Mouse (Mus musculus): ENCODE results near the gene Ube2ql1. TPM values are rescaled to one million over a fixed set of nuclear protein-coding genes. Genes with fewer than 3 reads are reported as not detected.
A peak's percentile ranks its signal among the peaks of the same experiment; 100 is the strongest.

Gene Ube2ql1
- polyA plus RNA-seq (2014; fragmentation: Nextera tagmentation; extraction: Ambion mirVana): 72.7 and 73.1 TPM in 2 replicates

- Histone ChIP-seq H3K4me2 (ENCODE audit: low read depth, low read length) (peak within 1 kb of the TSS; percentile 89), H3K27ac (ENCODE audit: low read depth, low read length) (peak within 1 kb of the TSS; percentile 98), H3K4me3 (ENCODE audit: low read depth, low read length) (peak within 1 kb of the TSS; percentile 83), H3K9me3 (ENCODE audit: control insufficient read depth, low read length) (no peaks in the 10 kb centered on the region), H3K27me3 (ENCODE audit: control insufficient read depth, insufficient read depth, low read length) (no peaks in the 10 kb centered on the region), H3K4me1 (ENCODE audit: control insufficient read depth, insufficient read depth, low read length) (peaks cover 8% of the 10 kb centered on the region), H3K9ac (replicated peaks; ENCODE audit: low read depth, low read length) (peak within 1 kb of the TSS; percentile 90), H3K36me3 (ENCODE audit: control insufficient read depth, insufficient read depth, low read length) (no peaks in the 10 kb centered on the region)
- under 1% methylated on average over 42 of the region's 46 CpGs for WGBS
- ATAC-seq (ENCODE audit: low read depth): peak; percentile 95
Measured at GRCm38 (mm10) chr13:69739759-69740135, at the start of gene Ube2ql1. Gene Ube2ql1 (minus strand): TSS chr13:69739889.

GRCm38 (mm10) chr13:69788704-69789103 lies 49.0 kb upstream of the Ube2ql1 start:
- WGBS: 69% methylated on average over 5 of the region's 5 CpGs
- H3K36me3 ChIP-seq (ENCODE audit: control insufficient read depth, insufficient read depth, low read length): no peaks in the 10 kb centered on the region
- no peaks in the 10 kb centered on the region for H3K27me3 ChIP-seq (ENCODE audit: control insufficient read depth, insufficient read depth, low read length)
- H3K9me3 ChIP-seq (ENCODE audit: control insufficient read depth, low read length): no peaks in the 10 kb centered on the region
- no peak overlapping the region for H3K4me3 ChIP-seq (ENCODE audit: low read depth, low read length)
- no peak overlapping the region for H3K27ac ChIP-seq (ENCODE audit: low read depth, low read length)
- ATAC-seq (ENCODE audit: low read depth): no peak
- 0 out of 2 replicates have a peak, but pooled peaks cover 3% of the 10 kb centered on the region for H3K4me1 ChIP-seq (ENCODE audit: control insufficient read depth, insufficient read depth, low read length)
- H3K9ac ChIP-seq (replicated peaks; ENCODE audit: low read depth, low read length): no peak overlapping the region
- H3K4me2 ChIP-seq (ENCODE audit: low read depth, low read length): no peak overlapping the region

DNA sequence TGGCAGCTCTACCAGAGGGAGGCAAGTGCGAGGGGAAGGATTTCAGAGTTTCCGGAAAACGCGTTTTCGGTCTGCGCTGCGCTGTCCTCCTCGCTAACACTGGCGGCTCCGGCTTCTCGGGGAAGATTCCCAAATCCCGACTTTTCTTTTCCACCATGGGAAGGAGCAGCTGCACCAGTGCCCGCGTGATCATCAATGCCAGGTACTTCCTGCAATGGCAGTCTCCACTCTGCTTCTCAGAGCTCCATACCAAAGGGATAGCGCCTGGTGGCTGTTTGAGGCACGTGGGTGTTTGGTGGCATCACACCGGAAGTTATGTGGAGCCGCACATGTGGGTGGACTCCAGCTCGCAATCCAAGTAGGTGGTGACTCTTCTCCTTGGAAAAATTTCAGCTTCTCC lies 38.5 kb upstream of the Ube2ql1 start:
- 93% methylated on average over 19 of the region's 19 CpGs for WGBS

DNA sequence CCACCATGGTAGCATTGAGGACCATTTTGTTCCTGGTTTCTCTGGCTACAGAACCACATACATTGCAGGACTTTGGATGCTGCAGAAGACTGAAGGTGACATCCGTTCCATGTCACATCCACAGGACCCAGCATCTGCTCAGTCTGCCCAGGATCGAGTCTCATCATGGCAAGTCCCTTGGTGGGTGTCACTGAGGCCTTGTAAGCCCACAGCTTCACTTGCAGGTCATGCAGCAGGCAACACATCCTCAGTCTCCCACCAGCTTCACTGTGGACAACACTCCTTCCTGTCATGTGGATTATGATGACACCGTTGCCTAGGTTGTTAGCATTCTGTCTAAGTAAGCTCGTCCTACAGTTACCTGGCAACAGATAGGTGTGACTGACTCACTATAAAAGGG lies 32.7 kb upstream of the Ube2ql1 start:
- WGBS: 84% methylated on average over 4 of the region's 4 CpGs
- H3K4me3 ChIP-seq (ENCODE audit: low read depth, low read length): no peak overlapping the region
- no peak overlapping the region for H3K9ac ChIP-seq (replicated peaks; ENCODE audit: low read depth, low read length)
- H3K4me2 ChIP-seq (ENCODE audit: low read depth, low read length): no peak overlapping the region
- no peak for ATAC-seq (ENCODE audit: low read depth)
- no peaks in the 10 kb centered on the region for H3K4me1 ChIP-seq (ENCODE audit: control insufficient read depth, insufficient read depth, low read length)
- H3K36me3 ChIP-seq (ENCODE audit: control insufficient read depth, insufficient read depth, low read length): no peaks in the 10 kb centered on the region
- H3K27me3 ChIP-seq (ENCODE audit: control insufficient read depth, insufficient read depth, low read length): no peaks in the 10 kb centered on the region
- no peaks in the 10 kb centered on the region for H3K9me3 ChIP-seq (ENCODE audit: control insufficient read depth, low read length)
- no peak overlapping the region for H3K27ac ChIP-seq (ENCODE audit: low read depth, low read length)

More for the DNA sequence above, 38.5 kb upstream of the Ube2ql1 start:
- Histone ChIP-seq H3K9ac (replicated peaks; ENCODE audit: low read depth, low read length) (no peak overlapping the region), H3K4me1 (ENCODE audit: control insufficient read depth, insufficient read depth, low read length) (no peaks in the 10 kb centered on the region), H3K4me3 (ENCODE audit: low read depth, low read length) (no peak overlapping the region), H3K27ac (ENCODE audit: low read depth, low read length) (no peak overlapping the region), H3K27me3 (ENCODE audit: control insufficient read depth, insufficient read depth, low read length) (no peaks in the 10 kb centered on the region), H3K4me2 (ENCODE audit: low read depth, low read length) (no peak overlapping the region), H3K36me3 (ENCODE audit: control insufficient read depth, insufficient read depth, low read length) (no peaks in the 10 kb centered on the region), H3K9me3 (ENCODE audit: control insufficient read depth, low read length) (no peaks in the 10 kb centered on the region)
- no peak for ATAC-seq (ENCODE audit: low read depth)

GRCm38 (mm10) chr13:69770538-69771456 lies 31.1 kb upstream of the Ube2ql1 start:
- Histone ChIP-seq H3K4me1 (ENCODE audit: control insufficient read depth, insufficient read depth, low read length) (no peaks in the 10 kb centered on the region), H3K4me3 (ENCODE audit: low read depth, low read length) (no peak overlapping the region), H3K9ac (replicated peaks; ENCODE audit: low read depth, low read length) (no peak overlapping the region), H3K27me3 (ENCODE audit: control insufficient read depth, insufficient read depth, low read length) (no peaks in the 10 kb centered on the region), H3K36me3 (ENCODE audit: control insufficient read depth, insufficient read depth, low read length) (no peaks in the 10 kb centered on the region), H3K27ac (ENCODE audit: low read depth, low read length) (no peak overlapping the region), H3K4me2 (ENCODE audit: low read depth, low read length) (no peak overlapping the region), H3K9me3 (ENCODE audit: control insufficient read depth, low read length) (no peaks in the 10 kb centered on the region)
- peak; percentile 51; the same call in 1 of the 2 replicates for ATAC-seq (ENCODE audit: low read depth)
- WGBS: 75% methylated on average over 12 of the region's 12 CpGs

- H3K36me3 ChIP-seq (ENCODE audit: control insufficient read depth, insufficient read depth, low read length): no peaks in the 10 kb centered on the region
- H3K27me3 ChIP-seq (ENCODE audit: control insufficient read depth, insufficient read depth, low read length): no peaks in the 10 kb centered on the region
- no peak overlapping the region for H3K27ac ChIP-seq (ENCODE audit: low read depth, low read length)
- no peak overlapping the region for H3K4me3 ChIP-seq (ENCODE audit: low read depth, low read length)
- ATAC-seq (ENCODE audit: low read depth): no peak
- H3K9me3 ChIP-seq (ENCODE audit: control insufficient read depth, low read length): no peaks in the 10 kb centered on the region
- H3K9ac ChIP-seq (replicated peaks; ENCODE audit: low read depth, low read length): no peak overlapping the region
- 90% methylated on average over 10 of the region's 10 CpGs for WGBS
- H3K4me2 ChIP-seq (ENCODE audit: low read depth, low read length): no peak overlapping the region
- H3K4me1 ChIP-seq (ENCODE audit: control insufficient read depth, insufficient read depth, low read length): no peaks in the 10 kb centered on the region
Measured at GRCm38 (mm10) chr13:69768152-69768551, 28.5 kb upstream of the Ube2ql1 start.

DNA sequence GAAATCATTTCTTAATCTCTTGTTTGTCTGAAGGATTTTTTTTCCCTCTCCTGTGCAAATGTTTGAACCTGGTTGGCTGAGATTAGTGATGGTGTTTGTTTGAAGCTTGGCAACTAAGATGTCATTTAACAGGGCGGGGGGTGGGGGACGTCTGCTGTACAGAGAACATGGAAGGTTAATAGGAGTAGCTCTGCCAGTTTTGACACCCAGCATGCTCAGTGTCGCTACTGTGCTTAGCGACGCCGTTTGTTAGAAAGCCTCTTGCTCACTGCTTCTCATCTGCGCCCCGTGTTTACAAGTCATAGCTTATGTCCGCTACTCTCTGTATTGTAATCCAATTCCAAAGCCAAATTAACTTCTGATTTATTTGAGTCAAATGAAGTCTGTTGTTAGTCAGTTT lies 25.0 kb upstream of the Ube2ql1 start:
- ATAC-seq (ENCODE audit: low read depth): no peak
- H3K36me3 ChIP-seq (ENCODE audit: control insufficient read depth, insufficient read depth, low read length): no peaks in the 10 kb centered on the region
- WGBS: 57% methylated on average over 9 of the region's 9 CpGs

DNA sequence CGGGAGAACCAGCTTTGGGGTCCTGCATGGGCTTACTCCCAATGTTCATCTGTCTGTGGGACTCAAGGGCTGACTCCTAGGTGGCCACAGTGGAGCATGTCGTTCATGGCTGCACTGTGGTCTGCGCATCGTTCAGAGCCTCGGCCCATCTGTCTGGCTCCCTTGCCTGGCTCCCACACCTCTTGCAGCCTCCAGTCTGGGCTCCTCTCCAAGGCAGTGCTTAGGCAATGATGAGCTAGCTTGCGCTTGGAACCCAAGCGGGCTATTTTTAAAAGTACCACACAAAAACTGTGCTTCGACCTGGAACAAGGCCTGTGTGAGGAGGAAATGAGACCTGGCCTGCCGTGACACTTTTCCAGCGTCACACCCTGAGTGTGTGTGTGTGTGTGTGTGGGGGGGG lies 21.7 kb upstream of the Ube2ql1 start:
- no peak overlapping the region for H3K27ac ChIP-seq (ENCODE audit: low read depth, low read length)
- no peaks in the 10 kb centered on the region for H3K4me1 ChIP-seq (ENCODE audit: control insufficient read depth, insufficient read depth, low read length)
- H3K27me3 ChIP-seq (ENCODE audit: control insufficient read depth, insufficient read depth, low read length): no peaks in the 10 kb centered on the region
- H3K4me3 ChIP-seq (ENCODE audit: low read depth, low read length): no peak overlapping the region
- ATAC-seq (ENCODE audit: low read depth): no peak
- H3K36me3 ChIP-seq (ENCODE audit: control insufficient read depth, insufficient read depth, low read length): no peaks in the 10 kb centered on the region
- H3K4me2 ChIP-seq (ENCODE audit: low read depth, low read length): no peak overlapping the region
- H3K9me3 ChIP-seq (ENCODE audit: control insufficient read depth, low read length): no peaks in the 10 kb centered on the region
- no peak overlapping the region for H3K9ac ChIP-seq (replicated peaks; ENCODE audit: low read depth, low read length)
- WGBS: 79% methylated on average over 10 of the region's 10 CpGs

More for the DNA sequence above, 25.0 kb upstream of the Ube2ql1 start:
- H3K4me1 ChIP-seq (ENCODE audit: control insufficient read depth, insufficient read depth, low read length): no peaks in the 10 kb centered on the region
- no peaks in the 10 kb centered on the region for H3K27me3 ChIP-seq (ENCODE audit: control insufficient read depth, insufficient read depth, low read length)
- no peak overlapping the region for H3K27ac ChIP-seq (ENCODE audit: low read depth, low read length)
- H3K4me2 ChIP-seq (ENCODE audit: low read depth, low read length): no peak overlapping the region
- H3K9ac ChIP-seq (replicated peaks; ENCODE audit: low read depth, low read length): no peak overlapping the region
- H3K4me3 ChIP-seq (ENCODE audit: low read depth, low read length): no peak overlapping the region
- no peaks in the 10 kb centered on the region for H3K9me3 ChIP-seq (ENCODE audit: control insufficient read depth, low read length)

DNA sequence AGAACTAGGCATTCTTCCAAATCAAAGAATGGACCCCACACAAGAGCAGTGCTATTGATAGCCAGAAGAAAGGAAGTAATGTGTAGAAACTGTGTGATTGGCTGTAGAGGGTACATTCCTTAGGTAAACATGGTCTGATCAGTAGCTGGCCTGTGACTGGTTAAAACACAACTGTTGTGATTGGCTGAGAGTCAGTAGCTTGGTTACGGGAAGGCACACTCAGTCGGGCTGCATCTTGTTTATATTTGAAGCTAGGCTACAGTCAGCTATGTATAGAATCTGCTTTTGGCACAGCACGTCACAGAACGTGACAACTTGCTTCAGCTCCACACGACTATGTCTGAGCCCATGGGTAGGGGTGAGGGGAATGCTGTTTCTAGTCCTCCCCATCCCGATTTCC lies 19.3 kb upstream of the Ube2ql1 start:
- WGBS: 78% methylated on average over 6 of the region's 6 CpGs
- no peaks in the 10 kb centered on the region for H3K36me3 ChIP-seq (ENCODE audit: control insufficient read depth, insufficient read depth, low read length)
- no peak overlapping the region for H3K4me2 ChIP-seq (ENCODE audit: low read depth, low read length)
- no peak overlapping the region for H3K4me3 ChIP-seq (ENCODE audit: low read depth, low read length)
- no peaks in the 10 kb centered on the region for H3K27me3 ChIP-seq (ENCODE audit: control insufficient read depth, insufficient read depth, low read length)
- no peak overlapping the region for H3K9ac ChIP-seq (replicated peaks; ENCODE audit: low read depth, low read length)
- H3K9me3 ChIP-seq (ENCODE audit: control insufficient read depth, low read length): no peaks in the 10 kb centered on the region
- no peak for ATAC-seq (ENCODE audit: low read depth)
- H3K4me1 ChIP-seq (ENCODE audit: control insufficient read depth, insufficient read depth, low read length): no peaks in the 10 kb centered on the region
- no peak overlapping the region for H3K27ac ChIP-seq (ENCODE audit: low read depth, low read length)
